Mouse (Mus musculus): Measurements from ENCODE around the gene Nsun7.

Gene Nsun7

DNA sequence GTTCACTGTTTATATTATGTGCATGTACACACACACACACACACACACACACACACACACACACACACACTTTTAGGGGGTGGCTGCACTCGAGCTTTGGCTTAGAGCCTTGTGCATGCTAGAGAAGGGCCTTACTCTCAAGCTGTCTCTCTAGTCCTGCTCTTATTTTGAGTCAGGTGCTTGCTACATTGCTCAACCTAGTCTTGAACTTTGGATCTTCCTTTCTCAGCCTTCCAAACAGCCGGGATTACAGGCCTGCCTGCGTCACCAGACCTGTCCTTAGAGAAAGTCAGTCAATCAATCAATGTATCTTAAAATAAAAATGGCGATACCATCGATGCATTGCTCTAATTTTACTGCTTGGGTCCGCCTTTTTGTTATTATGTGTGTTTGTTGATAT lies 71.1 kb downstream of the Nsun7 start:
- DNase-seq (ENCODE audit: extremely low spot score, low read depth, low spot score), result no peak

DNA sequence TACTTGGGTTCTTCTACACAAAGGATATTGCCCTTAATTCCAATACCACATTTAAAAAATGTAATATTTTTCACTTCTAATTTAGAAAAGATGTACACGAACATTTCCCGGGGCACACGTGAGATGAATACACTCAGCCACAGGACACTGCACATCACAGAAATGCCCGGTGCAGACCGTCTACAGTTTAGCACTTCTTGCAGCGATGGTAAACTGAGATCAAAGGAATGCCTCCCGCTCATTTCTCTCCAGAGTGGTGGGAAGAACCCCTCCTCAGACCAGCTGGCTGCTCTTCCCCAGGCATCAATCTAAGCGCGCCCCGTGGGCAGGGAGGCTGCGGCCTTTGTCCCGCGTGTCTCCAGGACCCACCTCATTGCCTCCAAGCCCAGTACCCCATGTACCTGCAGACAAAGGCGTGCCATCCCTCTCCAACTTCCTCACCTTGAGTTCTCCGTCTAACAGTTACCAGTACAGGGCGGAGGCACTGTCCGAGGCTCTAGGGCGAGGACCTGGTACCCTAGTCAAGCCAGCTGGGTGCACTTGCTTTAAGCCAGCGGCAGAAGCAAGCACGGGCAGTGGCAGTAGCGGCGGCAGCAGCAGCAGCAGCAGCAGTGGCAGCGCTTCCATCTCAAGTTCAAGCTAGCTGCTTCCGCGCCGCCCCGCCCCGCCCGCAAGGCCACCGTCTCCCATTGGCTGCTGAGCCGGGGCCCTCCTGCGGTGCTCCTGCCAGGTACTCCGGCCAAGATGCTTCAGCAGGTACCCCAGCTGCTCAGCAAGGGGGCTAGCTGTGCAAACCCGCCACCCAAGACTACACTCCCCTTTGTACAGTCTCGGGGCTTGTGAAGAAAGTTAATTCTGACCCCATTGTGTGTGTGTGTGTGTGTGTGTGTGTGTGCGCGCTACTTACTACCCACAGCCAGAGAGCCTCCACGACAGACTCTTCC lies 77.6 kb downstream of the Nsun7 start:
- no peak for DNase-seq (ENCODE audit: extremely low spot score, low read depth, low spot score)

GRCm38 (mm10) chr5:66337969-66338345 lies 78.3 kb downstream of the Nsun7 start:
- no peak for DNase-seq (ENCODE audit: extremely low spot score, low read depth, low spot score)

- DNase-seq (ENCODE audit: extremely low spot score, low read depth, low spot score), result no peak
Observed at GRCm38 (mm10) chr5:66338583-66338982, 78.9 kb downstream of the Nsun7 start.

DNA sequence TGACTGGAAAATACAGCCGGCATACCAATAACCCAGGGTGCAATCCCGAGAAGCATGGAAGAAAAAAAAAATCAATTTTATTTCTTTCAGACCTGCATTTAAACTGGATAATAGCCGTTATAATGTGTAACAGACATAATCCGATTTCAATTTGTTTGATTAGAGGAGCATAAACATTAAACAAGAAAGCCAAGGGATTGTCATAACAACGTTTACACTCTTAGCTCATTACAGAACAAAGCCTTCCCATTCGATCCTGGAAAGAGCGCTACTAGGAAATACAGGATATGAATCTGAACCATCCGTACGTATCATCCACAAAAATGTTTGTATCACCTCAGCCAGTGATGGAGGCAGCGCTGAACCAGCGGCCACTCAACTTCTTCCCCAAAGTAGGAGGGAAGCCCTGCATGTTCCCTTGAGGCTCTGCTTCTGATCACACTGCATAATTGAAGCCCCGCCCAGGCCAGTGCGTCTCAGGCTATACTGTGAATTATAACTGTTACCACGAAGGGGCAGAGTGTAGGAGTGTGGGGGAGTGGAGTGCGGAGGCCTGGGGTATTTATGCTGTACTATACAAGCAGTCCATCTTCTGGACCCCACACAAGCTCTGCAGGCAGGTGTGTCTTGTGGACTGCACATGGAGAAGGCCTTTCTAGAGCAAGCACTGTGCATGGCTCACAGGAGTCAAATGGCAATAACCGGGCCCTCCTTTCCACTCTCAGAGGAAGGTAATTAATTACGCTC lies 80.8 kb downstream of the Nsun7 start:
- no peak for DNase-seq (ENCODE audit: extremely low spot score, low read depth, low spot score)

GRCm38 (mm10) chr5:66341848-66342247 lies 82.2 kb downstream of the Nsun7 start:
- DNase-seq (ENCODE audit: extremely low spot score, low read depth, low spot score), result no peak

DNA sequence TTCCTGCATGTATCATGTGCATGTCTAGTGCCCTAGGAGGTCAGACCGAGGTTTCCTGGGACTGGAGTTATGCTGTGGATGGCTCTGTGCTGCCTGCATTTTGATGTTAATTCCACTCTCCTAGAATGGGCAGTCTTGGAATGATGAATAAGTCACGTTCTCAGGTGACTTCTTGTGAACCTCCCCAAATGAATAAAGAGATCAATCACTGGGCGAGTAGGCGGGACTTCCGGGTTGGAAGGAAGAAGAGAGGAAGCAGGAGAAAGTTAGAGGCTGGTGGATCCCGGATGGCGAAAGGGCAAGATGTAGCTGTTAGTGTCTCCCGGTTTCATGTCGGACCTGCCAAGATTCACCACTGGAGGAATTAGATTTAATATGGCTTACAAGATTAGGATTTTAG lies 82.6 kb downstream of the Nsun7 start:
- no peak for DNase-seq (ENCODE audit: extremely low spot score, low read depth, low spot score)

DNA sequence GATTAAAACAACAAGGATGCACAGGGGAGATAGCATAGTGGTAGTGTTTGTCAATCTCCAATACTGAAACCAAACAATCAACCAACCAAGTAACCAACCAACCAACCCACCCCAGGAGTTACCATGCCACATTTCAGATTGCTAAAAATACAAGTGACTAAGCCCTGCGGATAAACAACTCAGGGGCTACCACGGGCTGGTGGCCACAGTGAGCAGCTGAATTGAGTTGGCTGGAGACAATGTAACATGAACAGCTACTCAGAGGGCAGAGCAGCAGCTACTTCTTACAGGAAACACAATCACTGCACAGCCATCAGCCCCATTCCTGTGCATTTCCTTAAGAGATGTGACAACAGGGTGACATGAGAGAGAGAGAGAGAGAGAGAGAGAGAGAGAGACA lies 84.5 kb downstream of the Nsun7 start:
- DNase-seq (ENCODE audit: extremely low spot score, low read depth, low spot score), result no peak

DNA sequence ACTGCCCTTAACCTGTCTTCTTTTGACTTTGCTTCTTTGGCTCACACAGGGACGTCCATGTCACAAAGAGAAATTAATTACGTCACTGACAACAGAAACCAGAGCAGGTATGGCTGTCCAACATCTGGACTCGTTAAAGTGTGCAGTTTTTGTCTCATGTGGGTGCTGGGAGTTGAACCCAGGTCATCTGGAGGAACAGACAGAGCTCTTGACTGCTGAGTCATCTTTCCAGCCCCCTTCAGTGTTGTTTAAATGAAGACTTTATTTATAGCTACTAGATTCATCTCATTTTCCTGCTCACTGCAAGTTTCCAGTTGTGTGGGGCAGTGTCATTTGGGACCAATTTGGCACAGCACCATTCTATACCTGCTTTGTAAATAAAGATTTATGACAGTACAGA lies 85.4 kb downstream of the Nsun7 start:
- DNase-seq (ENCODE audit: extremely low spot score, low read depth, low spot score), result no peak

DNA sequence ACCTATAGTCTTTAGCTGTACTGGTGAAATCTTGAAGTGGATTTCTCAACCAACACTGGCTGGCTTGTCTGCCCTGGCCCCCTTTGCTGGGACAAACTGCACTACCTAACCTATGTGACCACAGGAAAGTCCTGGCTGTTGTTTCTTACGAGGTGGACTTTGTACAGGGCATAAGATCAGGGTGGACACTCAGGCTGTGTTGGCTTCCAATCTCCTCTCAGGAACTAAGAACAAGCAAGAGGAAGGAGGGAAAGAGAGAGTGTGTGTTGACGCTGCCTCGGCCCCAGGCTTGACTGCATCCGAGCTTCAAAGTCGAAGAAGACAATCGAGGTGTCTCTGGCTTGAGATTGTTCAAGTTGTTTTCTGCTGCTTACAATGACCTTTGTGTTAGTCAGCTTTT lies 87.1 kb downstream of the Nsun7 start:
- no peak for DNase-seq (ENCODE audit: extremely low spot score, low read depth, low spot score)
